8 mouse cellular contexts compared by ENCODE assay signal in genomic region chr17:30559536-30559935, GRCm38 (mm10). TPM values are rescaled to one million over a fixed set of nuclear protein-coding genes. Genes with fewer than 3 reads are reported as not detected.
DNase-seq lines count a peak whose midpoint lies in the region; ATAC-seq and TF ChIP-seq lines count a peak whose summit lies in the region.

No protein-coding gene starts in this region.

- no peaks in the 10 kb centered on the region for H3K36me3 ChIP-seq in E14TG2a.4 (ENCODE audit: insufficient read depth, low read length)
- H3K36me3 ChIP-seq in embryonic facial prominence, embryonic 11.5 days (replicated peaks; ENCODE audit: control insufficient read depth, insufficient read depth, low read depth, low read length) = no peaks in the 10 kb centered on the region

- no peaks in the 10 kb centered on the region for H3K9me3 ChIP-seq in E14TG2a.4 (ENCODE audit: low read length)
- H3K9me3 ChIP-seq in embryonic facial prominence, embryonic 11.5 days (replicated peaks; ENCODE audit: control insufficient read depth, low read length) = no peaks in the 10 kb centered on the region

- peaks cover 48% of the 10 kb centered on the region for H3K4me1 ChIP-seq in E14TG2a.4 (replicated peaks; ENCODE audit: low read depth, low read length)
- no peaks in the 10 kb centered on the region for H3K4me1 ChIP-seq in embryonic facial prominence, embryonic 11.5 days (ENCODE audit: control insufficient read depth, insufficient read depth, low read length)

- no peaks in the 10 kb centered on the region for H3K27me3 ChIP-seq in E14TG2a.4 (ENCODE audit: insufficient read depth, low read length)
- no peaks in the 10 kb centered on the region for H3K27me3 ChIP-seq in embryonic facial prominence, embryonic 11.5 days (ENCODE audit: control insufficient read depth, insufficient read depth, low read length)

- H3K4me3 ChIP-seq in layer of hippocampus, adult 2 months = no peak overlapping the region
- H3K4me3 ChIP-seq in E14TG2a.4 (replicated peaks; ENCODE audit: low read length) = no peak overlapping the region
- no peak overlapping the region for H3K4me3 ChIP-seq in embryonic facial prominence, embryonic 11.5 days (ENCODE audit: low read depth, low read length)

- H3K9ac ChIP-seq in embryonic facial prominence, embryonic 11.5 days (replicated peaks; ENCODE audit: low read length) = no peak overlapping the region

- TF ChIP-seq CTCF in layer of hippocampus, adult 2 months (conservative IDR thresholded peaks at IDR 0.05) = peak; percentile 81
- peak; percentile 99 for TF ChIP-seq CTCF in E14TG2a.4 (conservative IDR thresholded peaks at IDR 0.05; ENCODE audit: low read length)

- DNase-seq in layer of hippocampus, adult 2 months (ENCODE audit: low spot score in 2 of 2) = peak; percentile 59 to 64
- no peak for DNase-seq in layer of hippocampus, adult 9-10 months (ENCODE audit: low spot score)
- peak; percentile 77 for DNase-seq in adrenal gland, adult 2 months
- peak; percentile 48 for DNase-seq in embryonic facial prominence, embryonic 11.5 days (ENCODE audit: low spot score)
- peak; percentile 65 for DNase-seq in large intestine, adult 2 months (ENCODE audit: low read depth, low spot score)
- peak; percentile 70 for DNase-seq in retina, embryonic 14.5 days (ENCODE audit: low spot score)
- DNase-seq in frontal cortex, postnatal 36 days (ENCODE audit: low spot score in 2 of 2) = no peak

- no peak for ATAC-seq in embryonic facial prominence, embryonic 11.5 days (replicated peaks; ENCODE audit: insufficient number of reproducible peaks, low FRiP score, low TSS enrichment, low read depth)

- 39% methylated on average over 3 of the region's 3 CpGs for WGBS in embryonic facial prominence, embryonic 11.5 days
- WGBS in large intestine, adult 2 months = 39% methylated on average over 3 of the region's 3 CpGs

- no peak overlapping the region for H3K4me2 ChIP-seq in embryonic facial prominence, embryonic 11.5 days (ENCODE audit: low read depth, low read length)

- 0 out of 2 replicates have a peak overlapping the region, but pooled peaks have one; percentile 4 for H3K27ac ChIP-seq in layer of hippocampus, adult 2 months
- no peak overlapping the region for H3K27ac ChIP-seq in embryonic facial prominence, embryonic 11.5 days (replicated peaks; ENCODE audit: low read depth, low read length)

RNA-seq across cellular contexts. Expression of gene Btbd9, which starts 16.8 kb away (rescaled TPM):
- 100 to 1,000 TPM; 168 to 187 TPM for total RNA-seq in layer of hippocampus, adult 2 months (2021)
- 10 to 100 TPM; 32.7 to 48.5 TPM for total RNA-seq in adrenal gland, adult 2 months (2021)
- polyA plus RNA-seq in adrenal gland, adult 2 months (2012; rRNA removed) = 16.5 and 17.8 TPM in 2 replicates
- 40.6 and 43.6 TPM in 2 replicates for polyA plus RNA-seq in embryonic facial prominence, embryonic 11.5 days (2014; fragmentation: Nextera tagmentation; extraction: Ambion mirVana)
- 13.5 and 19.9 TPM in 2 replicates for polyA plus RNA-seq in large intestine, adult 2 months (2012; rRNA removed)

Comparison
In these comparisons a context has a peak if more than half of its experiments do, and no peak if none do; other contexts are left out.
1. DNase-seq: peak in layer of hippocampus, adult 2 months (2 of 2), adrenal gland, adult 2 months (single experiment), embryonic facial prominence, embryonic 11.5 days (single experiment), large intestine, adult 2 months (single experiment) and retina, embryonic 14.5 days (single experiment); none in layer of hippocampus, adult 9-10 months (single experiment) and frontal cortex, postnatal 36 days (0 of 2).